8 mouse cellular contexts compared by ENCODE assay signal in the genomic region with DNA sequence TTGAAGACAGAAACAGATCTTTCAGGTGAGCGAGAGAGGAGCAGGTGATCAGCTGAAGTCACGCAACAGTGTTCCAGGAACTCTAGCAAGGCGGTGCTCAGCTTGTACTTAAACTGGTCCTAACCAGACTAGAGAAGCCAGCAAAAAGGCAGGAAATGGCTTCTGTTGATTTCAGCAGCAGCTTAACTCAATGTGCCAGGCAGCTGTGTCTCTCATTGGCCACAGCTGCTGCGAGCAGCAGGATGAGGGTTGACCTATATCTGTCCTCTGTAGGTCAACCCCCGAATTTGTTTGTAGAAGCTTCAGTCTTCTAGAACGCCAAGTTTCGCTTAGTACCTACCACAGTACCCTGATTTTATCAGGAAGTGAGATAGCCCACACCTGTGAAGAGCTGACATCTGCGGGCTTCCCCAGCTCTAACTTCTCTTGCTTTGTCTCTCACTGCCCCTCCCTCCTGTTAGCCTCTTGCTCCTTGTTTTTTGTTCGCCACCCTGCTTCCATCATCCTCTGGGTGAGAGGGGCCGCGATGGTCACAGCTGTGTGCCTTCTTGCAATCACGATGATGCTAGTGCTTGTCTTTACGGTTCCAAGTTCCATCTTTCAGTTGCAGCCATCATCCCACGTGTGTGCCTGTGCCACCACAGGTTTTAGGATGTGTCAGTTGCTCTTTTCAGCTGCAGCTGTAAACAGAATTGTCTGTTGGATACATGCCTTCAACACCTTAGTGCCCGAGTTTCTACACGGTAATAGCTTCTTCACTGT. TPM values are rescaled to one million over a fixed set of nuclear protein-coding genes. Genes with fewer than 3 reads are reported as not detected.
A peak's percentile ranks its signal among the peaks of the same experiment; 100 is the strongest.
DNase-seq lines count a peak whose midpoint lies in the region; ATAC-seq and TF ChIP-seq lines count a peak whose summit lies in the region.

No protein-coding gene starts in this region.

- H3K4me1 ChIP-seq in lung, embryonic 14.5 days (ENCODE audit: insufficient read depth): no peaks in the 10 kb centered on the region
- 0 out of 2 replicates have a peak, but pooled peaks cover 2% of the 10 kb centered on the region for H3K4me1 ChIP-seq in intestine, embryonic 15.5 days (replicated peaks)

- no peak overlapping the region for H3K4me2 ChIP-seq in lung, embryonic 14.5 days
- no peak overlapping the region for H3K4me2 ChIP-seq in intestine, embryonic 15.5 days (replicated peaks)

- peak; percentile 91 for ATAC-seq in lung, embryonic 14.5 days (ENCODE audit: insufficient read depth)
- peak; percentile 58 for ATAC-seq in intestine, embryonic 15.5 days

- no peak overlapping the region for H3K27ac ChIP-seq in lung, embryonic 14.5 days (ENCODE audit: low read depth)
- no peak overlapping the region for H3K27ac ChIP-seq in intestine, embryonic 15.5 days

- H3K9me3 ChIP-seq in lung, embryonic 14.5 days (ENCODE audit: low read depth, low read length): no peaks in the 10 kb centered on the region
- H3K9me3 ChIP-seq in intestine, embryonic 15.5 days: no peaks in the 10 kb centered on the region

- no peak overlapping the region for H3K4me3 ChIP-seq in lung, embryonic 14.5 days (ENCODE audit: low read depth, low read length)
- no peak overlapping the region for H3K4me3 ChIP-seq in intestine, embryonic 15.5 days (replicated peaks)

- H3K36me3 ChIP-seq in lung, embryonic 14.5 days (ENCODE audit: insufficient read depth): no peaks in the 10 kb centered on the region
- no peaks in the 10 kb centered on the region for H3K36me3 ChIP-seq in intestine, embryonic 15.5 days

- peak; percentile 69 for DNase-seq in lung, embryonic 14.5 days
- DNase-seq in lung, postnatal 14 days: no peak
- peak; percentile 75 for DNase-seq in retina, postnatal 1 day
- peak; percentile 82 for DNase-seq in thymus, postnatal 4 days
- DNase-seq in left cerebral cortex, adult 18-20 months (ENCODE audit: low spot score in 2 of 2): no peak
- DNase-seq in right cerebral cortex, postnatal 25 days: no peak
- no peak for DNase-seq in layer of hippocampus, adult 11-12 months (ENCODE audit: low spot score)

- no peak for TF ChIP-seq CTCF in lung, embryonic 14.5 days (IDR thresholded peaks at IDR 0.05; ENCODE audit: low read depth)

- H3K9ac ChIP-seq in lung, embryonic 14.5 days: no peak overlapping the region
- H3K9ac ChIP-seq in intestine, embryonic 15.5 days: no peak overlapping the region

- no peaks in the 10 kb centered on the region for H3K27me3 ChIP-seq in lung, embryonic 14.5 days (ENCODE audit: insufficient read depth, low read length)
- no peaks in the 10 kb centered on the region for H3K27me3 ChIP-seq in intestine, embryonic 15.5 days (replicated peaks)

- 55% methylated on average over 16 of the region's 16 CpGs for WGBS in lung, embryonic 14.5 days
- WGBS in intestine, embryonic 15.5 days: 70% methylated on average over 16 of the region's 16 CpGs

RNA-seq across cellular contexts. Expression of a gene that starts 23.8 kb away (rescaled TPM):
- polyA plus RNA-seq in lung, embryonic 14.5 days (2014; fragmentation: Nextera tagmentation; extraction: Ambion mirVana): 19.2 and 19.4 TPM in 2 replicates
- 5.8 and 6.3 TPM in 2 replicates for polyA plus RNA-seq in intestine, embryonic 15.5 days (2015; fragmentation: Nextera tagmentation; extraction: Ambion mirVana)
- total RNA-seq in left cerebral cortex, adult 18-20 months (2021): 100 to 1,000 TPM; 175 to 183 TPM

Comparison
In these comparisons a context has a peak if more than half of its experiments do, and no peak if none do; other contexts are left out.
1. DNase-seq: peak in lung, embryonic 14.5 days (single experiment), retina, postnatal 1 day (single experiment) and thymus, postnatal 4 days (single experiment); none in lung, postnatal 14 days (single experiment), left cerebral cortex, adult 18-20 months (0 of 2), right cerebral cortex, postnatal 25 days (single experiment) and layer of hippocampus, adult 11-12 months (single experiment).